Mouse (Mus musculus): Measurements from ENCODE around the gene Itga4. TPM values are rescaled to one million over a fixed set of nuclear protein-coding genes. Genes with fewer than 3 reads are reported as not detected.

Itga4 gene
- polyA plus RNA-seq, 1 experiment from 2014 or later = 8.2 TPM

- ATAC-seq (ENCODE audit: insufficient read depth) (no peak), DNase-seq (no peak)
- Histone ChIP-seq H3K4me3 (ENCODE audit: low read depth, low read length) (no peak overlapping the region), H3K9me3 (ENCODE audit: low read depth, low read length) (no peaks in the 10 kb centered on the region), H3K9ac (no peak overlapping the region), H3K36me3 (ENCODE audit: insufficient read depth) (no peaks in the 10 kb centered on the region), H3K4me1 (ENCODE audit: insufficient read depth) (no peaks in the 10 kb centered on the region), H3K27me3 (ENCODE audit: insufficient read depth, low read length) (no peaks in the 10 kb centered on the region), H3K4me2 (no peak overlapping the region), H3K27ac (ENCODE audit: low read depth) (no peak overlapping the region)
- WGBS = 87% methylated on average over 4 of the region's 4 CpGs
- no peak for TF ChIP-seq CTCF (IDR thresholded peaks at IDR 0.05; ENCODE audit: low read depth)
Measured at GRCm38 (mm10) chr2:79315108-79315507, 59.9 kb downstream of the Itga4 start.

- ATAC-seq (ENCODE audit: insufficient read depth) (peak; percentile 83), DNase-seq (peak; percentile 69)
- Histone ChIP-seq H3K36me3 (ENCODE audit: insufficient read depth) (no peaks in the 10 kb centered on the region), H3K9me3 (ENCODE audit: low read depth, low read length) (no peaks in the 10 kb centered on the region), H3K9ac (no peak overlapping the region), H3K4me3 (ENCODE audit: low read depth, low read length) (no peak overlapping the region), H3K27me3 (ENCODE audit: insufficient read depth, low read length) (no peaks in the 10 kb centered on the region), H3K4me2 (no peak overlapping the region), H3K27ac (ENCODE audit: low read depth) (no peak overlapping the region), H3K4me1 (ENCODE audit: insufficient read depth) (no peaks in the 10 kb centered on the region)
- WGBS = 70% methylated on average over 9 of the region's 9 CpGs
- TF ChIP-seq CTCF (IDR thresholded peaks at IDR 0.05; ENCODE audit: low read depth) = no peak
Measured at GRCm38 (mm10) chr2:79316182-79316880, 61.1 kb downstream of the Itga4 start.

GRCm38 (mm10) chr2:79328079-79328478 is 72.9 kb downstream of the Itga4 start:
- no peak overlapping the region for H3K9ac ChIP-seq
- H3K9me3 ChIP-seq (ENCODE audit: low read depth, low read length) = no peaks in the 10 kb centered on the region
- no peaks in the 10 kb centered on the region for H3K4me1 ChIP-seq (ENCODE audit: insufficient read depth)
- ATAC-seq (ENCODE audit: insufficient read depth) = no peak
- TF ChIP-seq CTCF (IDR thresholded peaks at IDR 0.05; ENCODE audit: low read depth) = no peak
- H3K36me3 ChIP-seq (ENCODE audit: insufficient read depth) = no peaks in the 10 kb centered on the region
- 57% methylated on average over 2 of the region's 2 CpGs for WGBS
- DNase-seq = no peak
- H3K4me2 ChIP-seq = no peak overlapping the region
- no peaks in the 10 kb centered on the region for H3K27me3 ChIP-seq (ENCODE audit: insufficient read depth, low read length)
- no peak overlapping the region for H3K4me3 ChIP-seq (ENCODE audit: low read depth, low read length)
- H3K27ac ChIP-seq (ENCODE audit: low read depth) = no peak overlapping the region

GRCm38 (mm10) chr2:79334661-79335060 is 79.4 kb downstream of the Itga4 start:
- ATAC-seq (ENCODE audit: insufficient read depth) (no peak), DNase-seq (no peak)
- Histone ChIP-seq H3K9me3 (ENCODE audit: low read depth, low read length) (no peaks in the 10 kb centered on the region), H3K4me1 (ENCODE audit: insufficient read depth) (no peaks in the 10 kb centered on the region), H3K27ac (ENCODE audit: low read depth) (no peak overlapping the region), H3K36me3 (ENCODE audit: insufficient read depth) (no peaks in the 10 kb centered on the region), H3K4me2 (no peak overlapping the region), H3K4me3 (ENCODE audit: low read depth, low read length) (no peak overlapping the region), H3K9ac (no peak overlapping the region), H3K27me3 (ENCODE audit: insufficient read depth, low read length) (no peaks in the 10 kb centered on the region)
- no peak for TF ChIP-seq CTCF (IDR thresholded peaks at IDR 0.05; ENCODE audit: low read depth)

- no peak overlapping the region for H3K9ac ChIP-seq
- H3K4me3 ChIP-seq (ENCODE audit: low read depth, low read length) = no peak overlapping the region
- no peaks in the 10 kb centered on the region for H3K9me3 ChIP-seq (ENCODE audit: low read depth, low read length)
- TF ChIP-seq CTCF (IDR thresholded peaks at IDR 0.05; ENCODE audit: low read depth) = peak; percentile 31
- 63% methylated on average over 1 of the region's 1 CpGs for WGBS
- no peaks in the 10 kb centered on the region for H3K27me3 ChIP-seq (ENCODE audit: insufficient read depth, low read length)
- H3K4me1 ChIP-seq (ENCODE audit: insufficient read depth) = no peaks in the 10 kb centered on the region
- H3K4me2 ChIP-seq = no peak overlapping the region
- no peak overlapping the region for H3K27ac ChIP-seq (ENCODE audit: low read depth)
- H3K36me3 ChIP-seq (ENCODE audit: insufficient read depth) = no peaks in the 10 kb centered on the region
- no peak for DNase-seq
- ATAC-seq (ENCODE audit: insufficient read depth) = no peak
Measured at GRCm38 (mm10) chr2:79336141-79336540, 80.9 kb downstream of the Itga4 start.

- Histone ChIP-seq H3K9me3 (ENCODE audit: low read depth, low read length) (no peaks in the 10 kb centered on the region), H3K4me3 (ENCODE audit: low read depth, low read length) (no peak overlapping the region), H3K4me2 (no peak overlapping the region), H3K4me1 (ENCODE audit: insufficient read depth) (no peaks in the 10 kb centered on the region), H3K36me3 (ENCODE audit: insufficient read depth) (no peaks in the 10 kb centered on the region), H3K27ac (ENCODE audit: low read depth) (no peak overlapping the region), H3K9ac (no peak overlapping the region), H3K27me3 (ENCODE audit: insufficient read depth, low read length) (no peaks in the 10 kb centered on the region)
- 64% methylated on average over 1 of the region's 1 CpGs for WGBS
- DNase-seq = no peak
- TF ChIP-seq CTCF (IDR thresholded peaks at IDR 0.05; ENCODE audit: low read depth) = no peak
- ATAC-seq (ENCODE audit: insufficient read depth) = no peak
Measured at GRCm38 (mm10) chr2:79339003-79339402, 83.8 kb downstream of the Itga4 start.

GRCm38 (mm10) chr2:79343115-79343514 is 87.9 kb downstream of the Itga4 start:
- Histone ChIP-seq H3K27ac (ENCODE audit: low read depth) (no peak overlapping the region), H3K36me3 (ENCODE audit: insufficient read depth) (no peaks in the 10 kb centered on the region), H3K4me3 (ENCODE audit: low read depth, low read length) (no peak overlapping the region), H3K27me3 (ENCODE audit: insufficient read depth, low read length) (no peaks in the 10 kb centered on the region), H3K4me1 (ENCODE audit: insufficient read depth) (no peaks in the 10 kb centered on the region), H3K9me3 (ENCODE audit: low read depth, low read length) (no peaks in the 10 kb centered on the region), H3K9ac (no peak overlapping the region), H3K4me2 (no peak overlapping the region)
- no peak for ATAC-seq (ENCODE audit: insufficient read depth)
- DNase-seq = no peak
- WGBS = 74% methylated on average over 8 of the region's 8 CpGs
- TF ChIP-seq CTCF (IDR thresholded peaks at IDR 0.05; ENCODE audit: low read depth) = no peak
